Mouse (Mus musculus): ENCODE measurements at regions not wholly inside any gene's neighbourhood (a gene's known extent, or its start where the extent isn't known, plus 50 kb on each side); places are given as distances from the start of the nearest gene placed in this dataset.
A peak's percentile ranks its signal among the peaks of the same experiment; 100 is the strongest.

DNA sequence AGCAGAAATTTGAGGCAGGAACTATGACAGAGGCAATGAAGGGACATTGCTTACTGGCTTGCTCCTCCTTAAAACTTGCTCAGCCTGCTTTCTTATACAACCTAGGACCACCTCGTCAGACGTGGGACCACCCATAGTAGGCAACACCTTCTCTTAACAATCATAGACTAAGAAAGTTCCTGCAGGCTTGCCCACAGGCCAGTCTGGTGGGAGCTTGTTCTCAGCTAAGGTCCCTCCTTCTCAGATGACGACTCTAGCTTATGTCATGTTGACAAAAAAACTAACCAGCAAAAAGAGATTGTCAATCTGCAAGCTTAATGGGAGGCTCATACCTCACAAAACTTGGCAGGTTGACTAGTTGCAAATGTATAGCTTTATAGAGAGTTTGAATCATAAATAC, 56.5 kb upstream of the Lsm6 start:
- no peak for ATAC-seq (replicated peaks; ENCODE audit: low FRiP score, poor library complexity, severe bottlenecking)

DNA sequence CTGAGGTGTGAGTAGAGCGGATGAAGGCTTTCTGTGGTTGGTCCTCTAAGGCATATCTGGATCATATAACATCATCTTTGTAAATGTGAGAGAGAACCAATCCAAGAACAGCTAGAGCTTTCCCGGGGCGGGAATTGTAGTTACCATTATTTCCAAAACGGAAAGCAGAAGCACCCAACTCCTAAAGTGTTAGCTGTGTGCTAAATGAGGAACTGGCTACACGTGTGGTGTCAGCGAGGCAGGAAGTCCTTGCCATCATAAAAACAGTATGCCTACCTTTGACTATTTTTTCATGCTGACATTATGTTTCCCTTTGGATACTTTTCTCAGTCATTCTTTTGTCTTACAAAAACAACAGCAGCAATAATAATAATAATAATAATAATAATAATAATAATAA, 68.8 kb upstream of the Lsm6 start:
- no peak for ATAC-seq (replicated peaks; ENCODE audit: low FRiP score, poor library complexity, severe bottlenecking)

DNA sequence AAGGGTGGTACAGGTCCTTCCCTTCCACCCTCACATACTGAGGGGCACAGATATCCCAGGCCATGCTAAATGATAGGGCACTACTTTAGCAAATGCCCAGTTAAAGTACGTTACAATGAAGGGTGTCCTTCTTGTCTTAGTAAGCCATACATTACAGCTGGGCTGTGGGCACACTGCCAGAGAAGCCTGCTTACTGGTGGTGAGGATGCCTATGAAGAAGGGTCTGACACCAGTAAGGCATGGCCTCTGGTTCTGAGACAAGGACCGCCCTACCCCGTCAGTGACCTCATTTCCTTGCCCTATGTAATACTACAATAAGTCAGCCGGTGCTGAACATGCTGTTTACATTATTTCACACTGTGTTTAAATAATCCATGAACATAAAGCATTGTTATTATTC, 69.6 kb upstream of the Lsm6 start:
- no peak for ATAC-seq (replicated peaks; ENCODE audit: low FRiP score, poor library complexity, severe bottlenecking)

DNA sequence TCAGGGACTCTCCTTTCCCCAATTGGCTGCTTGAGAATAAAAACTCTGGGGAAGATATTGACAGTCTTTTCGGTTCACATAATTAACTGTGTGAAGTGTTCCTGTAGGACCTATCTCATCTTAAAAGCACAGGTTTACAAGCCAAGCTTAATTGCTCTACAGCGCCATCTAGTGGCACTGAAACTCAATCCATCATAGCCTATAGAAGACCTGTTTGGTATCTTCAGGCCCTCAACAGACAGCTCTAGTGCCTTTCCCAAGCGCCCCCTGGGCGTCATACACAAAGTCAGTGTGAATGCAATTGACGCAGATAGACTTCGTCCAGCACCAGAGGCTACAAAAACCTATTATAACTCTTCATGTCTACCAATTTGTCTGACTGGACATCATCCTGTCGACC, 78.9 kb upstream of the Lsm6 start:
- 0 out of 2 replicates have a peak, but pooled peaks have one; percentile 39 for ATAC-seq (replicated peaks; ENCODE audit: low FRiP score, poor library complexity, severe bottlenecking)

DNA sequence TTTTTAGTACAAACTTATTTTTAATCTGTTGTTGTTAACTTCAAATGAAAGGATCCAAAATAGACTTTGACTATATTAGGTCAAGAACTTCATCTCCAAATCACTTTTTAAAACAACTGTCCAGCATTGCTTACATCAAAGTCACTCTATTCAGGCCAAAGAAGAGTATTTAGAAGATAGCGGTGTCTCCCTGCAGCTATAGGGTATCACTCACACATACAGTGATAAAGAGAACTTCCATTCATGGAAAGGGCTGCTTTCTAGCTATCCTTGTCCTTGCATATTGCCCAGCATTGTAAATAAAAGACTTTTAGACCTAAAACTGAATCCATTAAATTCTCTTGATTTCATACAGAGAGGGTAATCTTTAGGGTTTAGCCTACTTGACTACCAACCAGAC, 82.1 kb upstream of the Lsm6 start:
- ATAC-seq (replicated peaks; ENCODE audit: low FRiP score, poor library complexity, severe bottlenecking) = no peak

DNA sequence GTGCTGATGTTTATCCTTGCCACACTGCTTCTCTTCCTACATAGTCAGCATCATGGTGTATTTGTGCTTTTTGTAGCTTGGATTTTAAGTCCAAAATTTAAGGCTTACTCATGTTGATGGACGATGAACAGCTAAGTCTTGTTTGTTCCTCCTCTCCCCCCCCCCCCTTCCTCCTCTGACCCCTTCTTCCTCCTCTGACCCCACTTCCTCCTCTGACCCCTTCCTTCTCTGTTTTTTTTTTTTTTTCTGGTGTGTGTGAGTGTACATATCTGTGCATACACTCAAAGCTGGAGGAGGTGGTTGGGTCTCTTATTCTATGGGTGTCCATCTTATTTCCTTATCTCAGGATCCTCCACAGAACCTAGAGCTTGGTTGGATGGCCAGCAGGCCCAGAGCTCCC, 87.0 kb upstream of the Lsm6 start:
- ATAC-seq (replicated peaks; ENCODE audit: low FRiP score, poor library complexity, severe bottlenecking) = no peak

DNA sequence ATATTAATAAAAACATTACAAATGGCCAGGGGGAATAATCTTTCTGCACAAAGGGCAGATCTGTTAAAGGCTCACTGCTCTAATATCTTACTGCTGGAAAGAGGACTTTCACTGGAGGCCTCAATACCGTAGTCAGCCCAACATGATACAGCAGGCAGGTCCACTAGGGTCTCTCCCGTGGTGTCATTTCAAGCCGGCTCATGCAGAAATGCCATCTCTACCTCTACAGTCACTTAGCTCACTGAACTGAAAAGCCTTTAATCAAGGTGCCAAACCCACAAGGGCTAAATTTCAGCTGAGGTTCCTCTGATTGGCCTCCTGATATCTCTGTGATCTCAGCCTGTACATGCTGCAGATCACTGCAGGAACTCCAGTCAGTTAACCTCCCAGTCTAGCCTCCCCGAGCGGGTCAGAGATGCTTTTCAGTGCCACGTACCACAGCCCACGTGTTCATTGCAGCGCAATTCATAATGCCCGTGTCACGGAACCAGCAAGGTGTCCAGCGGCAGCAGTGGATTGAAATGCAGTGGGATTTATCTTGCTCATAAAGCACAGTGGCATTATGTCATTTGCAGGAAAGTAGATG, 90.4 kb upstream of the Lsm6 start:
- ATAC-seq (replicated peaks; ENCODE audit: low FRiP score, poor library complexity, severe bottlenecking) = no peak

DNA sequence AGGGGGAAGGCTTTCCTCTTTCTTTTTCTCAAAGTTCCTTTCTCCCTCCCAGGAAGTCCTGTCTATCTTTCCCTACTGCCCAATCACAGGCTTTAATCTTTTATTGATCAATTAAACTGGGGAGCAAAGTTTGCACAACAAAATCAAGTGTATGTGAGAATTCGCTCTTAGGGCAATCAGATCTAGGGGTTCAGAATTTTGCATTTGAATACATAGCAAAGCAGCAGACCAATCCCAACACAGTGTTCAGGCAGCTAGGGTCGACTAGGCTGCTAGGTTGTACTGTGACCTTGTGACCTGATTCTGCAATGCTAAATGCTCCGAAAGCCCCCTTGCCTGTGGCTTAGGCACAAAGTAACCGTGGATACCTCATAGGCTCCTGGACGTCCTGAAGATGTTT, 91.5 kb upstream of the Lsm6 start:
- no peak for ATAC-seq (replicated peaks; ENCODE audit: low FRiP score, poor library complexity, severe bottlenecking)

DNA sequence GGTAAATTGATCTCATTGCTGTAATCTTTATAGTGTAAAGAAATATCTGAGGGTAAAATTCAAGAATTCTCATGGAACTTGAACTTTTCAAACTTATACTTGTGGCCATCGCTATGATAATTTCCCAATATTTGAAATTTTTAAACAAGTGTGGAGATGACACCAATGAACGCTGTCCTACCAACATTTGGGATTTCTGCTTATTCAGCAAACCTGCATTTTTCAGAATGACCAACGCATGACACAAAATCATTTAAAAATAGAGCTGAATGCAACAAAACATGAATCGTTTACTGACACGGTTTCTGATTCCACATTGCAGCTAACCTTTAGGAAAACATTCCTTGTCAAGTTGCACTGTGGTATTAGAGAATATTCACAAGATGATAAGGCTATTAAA, 92.9 kb upstream of the Lsm6 start:
- ATAC-seq (replicated peaks; ENCODE audit: low FRiP score, poor library complexity, severe bottlenecking) = no peak

DNA sequence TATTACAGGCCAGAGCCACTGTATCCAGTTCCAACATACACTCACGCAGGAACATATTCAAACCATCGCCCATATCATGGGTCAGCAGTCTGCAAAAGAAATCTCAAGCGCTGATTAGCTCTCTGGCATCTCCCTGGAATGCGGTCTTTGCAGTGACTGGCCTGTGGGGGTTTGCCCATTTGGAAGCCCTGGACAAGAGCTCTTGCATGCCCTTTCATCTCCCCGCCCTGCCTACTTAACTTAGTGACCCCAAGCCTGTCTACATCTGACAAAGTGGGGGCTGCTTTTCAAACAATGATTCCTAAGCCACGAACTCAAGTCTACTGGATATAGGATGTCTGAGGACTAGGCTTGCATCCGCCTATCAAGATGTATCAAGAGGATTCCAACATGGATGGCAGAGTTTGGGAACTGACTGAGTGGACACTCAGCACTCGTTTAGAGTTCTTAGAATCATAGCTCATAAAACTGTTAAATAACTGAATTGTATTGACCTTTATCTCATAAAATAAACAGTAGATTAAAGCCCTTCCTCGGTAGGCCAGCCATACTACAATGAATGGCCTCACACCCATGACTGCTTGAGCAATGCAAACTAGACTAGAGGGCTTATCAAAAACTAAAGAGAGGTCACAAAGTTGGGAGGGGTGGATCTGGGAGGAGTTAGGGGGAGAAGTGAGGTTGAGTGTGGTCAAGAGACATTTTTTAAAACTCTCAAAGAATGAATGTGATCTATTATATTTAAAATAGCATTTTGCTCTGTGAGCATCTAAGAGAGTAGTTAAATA, 97.4 kb upstream of the Zfp827 start:
- ATAC-seq (replicated peaks; ENCODE audit: low FRiP score, poor library complexity, severe bottlenecking) = no peak

DNA sequence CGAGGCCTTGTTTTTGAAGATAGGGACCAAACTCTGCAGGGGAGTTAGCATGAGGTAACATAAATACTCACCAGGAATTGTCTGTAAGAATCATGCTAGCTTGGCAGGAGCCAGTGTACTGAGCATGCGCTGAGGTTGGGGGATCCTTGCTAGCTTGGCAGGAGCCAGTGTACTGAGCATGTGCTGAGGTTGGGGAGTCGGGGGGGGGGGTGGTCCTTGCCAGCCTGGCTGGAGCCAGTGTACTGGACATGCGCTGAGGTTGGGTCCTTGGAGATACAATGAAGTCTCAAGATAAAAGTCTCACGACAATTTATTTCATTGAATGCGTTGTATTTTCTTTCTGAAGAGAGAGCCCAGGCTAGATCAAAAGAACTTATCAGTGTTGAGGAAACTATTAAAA, 96.2 kb upstream of the Zfp827 start:
- no peak for ATAC-seq (replicated peaks; ENCODE audit: low FRiP score, poor library complexity, severe bottlenecking)

DNA sequence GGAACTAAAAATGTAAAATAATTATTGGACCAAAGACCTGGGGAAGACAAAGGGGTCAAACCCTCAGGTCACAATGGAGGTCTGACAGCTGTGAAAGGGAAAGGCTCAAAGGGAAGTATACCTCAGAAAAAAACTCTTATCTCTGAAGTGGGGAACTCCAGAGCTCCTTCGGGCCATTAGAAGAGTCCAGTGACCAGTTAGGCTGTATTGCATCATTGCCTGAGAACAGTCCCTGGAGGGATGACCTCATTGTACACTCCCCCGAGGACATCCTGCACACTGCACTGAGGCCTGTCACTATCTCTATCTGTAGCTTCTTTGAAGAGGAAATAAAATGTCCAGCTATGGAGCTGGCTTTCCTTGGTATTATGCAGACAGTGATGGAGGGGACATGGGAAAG, 88.2 kb upstream of the Zfp827 start:
- ATAC-seq (replicated peaks; ENCODE audit: low FRiP score, poor library complexity, severe bottlenecking) = no peak

DNA sequence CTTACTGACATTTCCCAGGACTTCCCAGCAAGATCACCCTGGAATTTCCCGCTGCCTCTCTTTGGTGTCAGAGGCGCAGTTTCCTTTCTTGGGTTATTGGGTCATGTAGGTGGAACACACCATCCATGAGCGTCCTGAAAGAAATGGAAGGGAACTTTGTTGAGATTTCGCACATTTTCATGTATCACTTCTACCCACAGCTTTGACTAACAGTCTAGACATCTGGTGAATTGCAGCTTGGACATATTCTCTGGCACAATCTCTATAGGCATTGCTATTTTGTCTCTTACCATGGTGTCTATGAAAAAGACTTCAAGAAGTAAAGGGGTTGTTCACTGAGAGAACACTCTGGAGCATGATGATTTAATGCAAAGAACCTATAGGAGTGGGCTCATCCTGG, 86.7 kb upstream of the Zfp827 start:
- no peak for ATAC-seq (replicated peaks; ENCODE audit: low FRiP score, poor library complexity, severe bottlenecking)

DNA sequence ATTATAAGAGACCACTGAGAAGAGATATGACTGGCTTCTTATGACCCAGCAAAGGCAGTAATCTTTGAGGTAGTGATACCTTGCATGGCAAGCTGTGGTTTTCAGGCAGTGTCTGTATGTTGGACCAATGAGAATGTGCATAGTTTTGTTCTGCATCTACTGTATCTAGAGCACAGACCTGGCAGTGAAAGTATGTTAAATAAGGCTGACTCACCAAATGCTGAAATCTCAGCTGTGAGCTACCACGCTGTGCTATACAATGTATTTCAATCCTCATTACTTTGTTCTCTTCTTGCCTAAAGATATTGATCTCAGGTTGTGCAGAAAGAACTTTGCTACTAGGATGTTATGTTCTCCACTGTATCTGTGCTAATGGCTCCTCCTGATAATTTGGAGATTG, 83.9 kb upstream of the Zfp827 start:
- no peak for ATAC-seq (replicated peaks; ENCODE audit: low FRiP score, poor library complexity, severe bottlenecking)

DNA sequence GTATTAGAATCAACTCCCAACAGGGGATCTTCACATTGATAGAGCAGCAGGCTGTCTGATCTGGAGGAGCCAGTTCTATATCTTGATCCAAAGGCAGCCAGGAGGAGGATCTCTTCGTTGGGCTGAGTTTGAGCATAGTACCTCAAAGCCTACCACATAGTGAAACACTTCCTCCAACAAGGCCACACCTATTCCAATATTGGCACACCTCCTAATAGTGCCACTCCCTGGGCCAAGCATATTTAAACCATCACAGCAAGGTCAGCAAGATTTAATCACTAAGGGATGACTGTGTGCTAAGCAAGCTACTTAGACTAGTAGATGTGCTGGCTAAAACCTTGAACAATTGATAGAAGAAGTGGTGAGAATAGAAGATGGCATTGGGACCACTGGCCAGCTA, 82.6 kb upstream of the Zfp827 start:
- no peak for ATAC-seq (replicated peaks; ENCODE audit: low FRiP score, poor library complexity, severe bottlenecking)

DNA sequence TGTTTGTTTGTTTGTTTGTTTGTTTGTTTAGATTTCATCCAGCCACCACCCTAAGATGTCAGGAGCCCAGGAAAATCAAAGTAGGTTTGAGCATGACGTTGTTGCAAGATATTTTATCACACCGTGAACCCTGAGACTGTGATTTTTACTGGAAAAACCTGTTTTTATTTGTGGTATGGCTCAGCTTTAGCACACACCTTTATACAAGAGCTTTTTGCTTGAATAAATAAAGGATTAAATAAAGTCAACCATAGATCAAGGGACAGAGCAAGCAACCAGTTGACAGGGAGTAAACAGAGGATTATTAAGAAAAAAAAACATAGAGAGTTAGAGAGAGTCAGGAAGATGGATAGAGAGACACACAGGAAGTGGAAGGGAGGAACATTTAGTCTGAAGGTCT, 82.2 kb upstream of the Zfp827 start:
- ATAC-seq (replicated peaks; ENCODE audit: low FRiP score, poor library complexity, severe bottlenecking) = no peak

DNA sequence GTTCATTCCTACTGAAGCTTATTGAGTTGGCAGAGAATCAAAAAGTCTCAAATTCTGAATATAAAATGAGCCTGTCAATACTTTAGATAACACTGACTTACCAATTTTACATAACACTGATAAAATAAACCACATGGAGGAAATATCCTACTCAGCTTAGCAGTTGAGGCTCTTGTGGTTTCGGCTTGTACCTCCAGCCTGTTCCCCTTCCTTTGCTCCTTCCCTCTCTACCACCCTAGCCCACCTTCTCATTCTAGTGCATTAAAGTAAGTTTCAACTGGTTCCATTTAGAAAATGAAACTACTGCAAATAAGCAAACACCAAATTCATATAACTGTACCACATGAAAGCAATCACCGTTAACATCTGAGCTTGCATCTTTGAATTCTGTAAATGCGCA, 53.2 kb upstream of the Zfp827 start:
- no peak for ATAC-seq (replicated peaks; ENCODE audit: low FRiP score, poor library complexity, severe bottlenecking)

Data from erythroid progenitor cell, adult 5-6 weeks (primary cell).